Mouse (Mus musculus) CD4-positive helper T cell, adult 2 months (primary cell): Measurements from ENCODE around the gene Dnah1.

Experiments used
- DNase-seq: peaks from one replicate; pipeline ENCODE4 v3.0.0-alpha.2; 2012; ENCODE audit warnings: low read depth, missing footprints, low spot score

Gene Dnah1

DNA sequence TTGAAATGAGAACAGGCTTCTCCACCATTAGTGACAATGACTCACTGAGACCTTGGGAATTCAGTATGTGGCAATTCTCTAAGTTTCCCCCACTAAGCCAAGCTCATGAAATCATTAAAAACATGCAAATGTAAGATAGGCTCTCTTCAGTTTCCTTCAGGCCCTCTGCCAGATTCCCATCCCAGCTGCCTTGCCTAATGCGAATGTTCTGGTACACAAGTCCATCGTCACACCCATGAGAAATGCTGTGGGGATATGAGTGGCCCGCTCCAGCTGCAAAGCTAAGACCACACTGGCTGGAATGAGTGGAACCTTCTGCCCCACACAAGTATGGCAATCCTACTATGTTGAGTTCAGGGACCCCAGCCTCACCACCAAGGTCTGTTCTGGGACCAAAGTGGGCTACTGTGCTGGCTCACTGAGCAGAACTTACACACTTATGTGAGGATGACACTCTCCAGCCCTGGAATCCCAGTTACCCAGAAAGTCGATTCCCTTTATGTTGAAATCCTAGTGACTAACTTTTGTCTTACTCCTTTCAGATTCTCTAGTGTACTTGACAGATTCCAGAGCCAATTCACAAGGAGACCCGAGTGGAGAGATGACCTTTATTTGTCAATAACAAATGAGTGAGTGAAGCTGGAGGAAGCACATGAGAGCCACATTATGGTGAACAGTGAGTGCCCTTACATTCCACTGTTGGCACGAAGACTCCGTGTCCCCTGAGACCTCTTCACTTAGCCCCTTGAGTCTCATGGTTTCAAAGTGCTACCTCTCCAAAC lies 86.4 kb downstream of the Dnah1 start:
- DNase-seq: no peak

DNA sequence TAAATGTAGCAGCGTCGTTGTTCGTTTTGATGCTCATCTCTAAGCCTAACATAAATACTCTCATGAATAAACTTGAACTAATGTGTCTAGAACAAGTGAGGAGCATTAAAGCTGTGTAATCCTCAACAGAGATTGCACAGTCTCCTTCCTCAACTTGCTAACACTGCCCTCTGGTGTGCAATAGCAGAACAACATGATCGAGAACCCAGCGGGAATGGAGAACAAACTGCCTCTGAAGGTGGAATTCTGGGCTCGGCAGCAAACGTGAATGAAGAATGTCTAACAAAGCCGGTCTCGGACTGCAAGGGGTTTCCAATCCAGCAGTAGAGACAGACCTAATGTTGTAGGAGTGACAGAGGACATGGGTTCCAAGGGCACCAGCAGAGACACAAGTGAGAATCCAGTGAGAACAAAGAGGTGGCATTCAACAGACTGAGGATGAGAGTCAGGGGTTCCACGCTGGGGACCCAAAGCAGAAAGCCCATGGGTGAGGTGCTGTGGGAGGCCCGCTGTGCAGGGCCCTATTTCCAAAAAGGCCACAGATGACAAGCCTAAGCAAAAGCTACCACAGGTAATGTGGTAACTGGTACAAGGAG lies 89.6 kb downstream of the Dnah1 start:
- peak; percentile 61 for DNase-seq

DNA sequence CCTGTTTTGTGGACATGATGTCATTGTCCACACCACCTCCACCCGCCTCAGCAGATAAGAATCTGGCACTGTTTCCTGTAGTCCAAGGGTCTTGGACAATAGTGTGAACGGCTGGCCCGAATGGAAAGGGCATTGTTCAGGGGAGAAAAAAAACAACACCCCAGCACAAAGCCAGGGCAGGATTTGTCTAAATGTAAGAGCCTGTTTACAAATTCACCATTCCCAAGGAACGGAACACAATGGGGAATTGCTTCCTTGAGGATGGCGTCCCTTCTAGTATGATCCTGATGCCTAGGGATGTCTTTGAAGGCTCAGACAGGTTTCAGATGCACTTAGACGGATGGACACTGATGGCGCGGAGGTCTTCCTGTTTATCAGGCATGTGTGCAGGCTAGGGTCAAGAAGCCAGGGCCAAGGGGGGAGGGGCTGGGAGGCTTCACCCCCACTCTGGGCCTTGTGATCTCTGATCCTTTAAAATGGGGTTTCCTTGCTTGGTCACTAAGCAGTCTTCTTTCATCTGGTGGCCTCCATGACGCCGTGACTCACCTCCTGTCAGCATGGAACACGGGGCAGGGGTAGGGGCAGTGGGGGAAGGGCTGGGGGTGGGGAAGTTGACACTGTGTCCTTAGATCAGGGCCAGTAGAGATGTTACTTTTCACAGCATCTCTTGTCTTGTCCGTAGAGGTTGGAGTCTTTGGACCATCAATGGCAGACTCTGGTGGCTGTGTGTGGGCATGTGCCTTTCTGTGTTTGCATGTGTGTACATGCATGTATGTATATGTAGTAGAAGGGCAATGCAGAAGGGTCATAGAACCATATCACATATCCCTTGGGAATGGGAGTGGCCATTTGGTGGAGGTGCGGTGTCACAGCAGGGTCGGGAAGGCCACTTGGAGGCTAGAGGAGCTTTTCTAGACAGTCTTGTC lies 90.4 kb downstream of the Dnah1 start:
- DNase-seq: no peak

DNA sequence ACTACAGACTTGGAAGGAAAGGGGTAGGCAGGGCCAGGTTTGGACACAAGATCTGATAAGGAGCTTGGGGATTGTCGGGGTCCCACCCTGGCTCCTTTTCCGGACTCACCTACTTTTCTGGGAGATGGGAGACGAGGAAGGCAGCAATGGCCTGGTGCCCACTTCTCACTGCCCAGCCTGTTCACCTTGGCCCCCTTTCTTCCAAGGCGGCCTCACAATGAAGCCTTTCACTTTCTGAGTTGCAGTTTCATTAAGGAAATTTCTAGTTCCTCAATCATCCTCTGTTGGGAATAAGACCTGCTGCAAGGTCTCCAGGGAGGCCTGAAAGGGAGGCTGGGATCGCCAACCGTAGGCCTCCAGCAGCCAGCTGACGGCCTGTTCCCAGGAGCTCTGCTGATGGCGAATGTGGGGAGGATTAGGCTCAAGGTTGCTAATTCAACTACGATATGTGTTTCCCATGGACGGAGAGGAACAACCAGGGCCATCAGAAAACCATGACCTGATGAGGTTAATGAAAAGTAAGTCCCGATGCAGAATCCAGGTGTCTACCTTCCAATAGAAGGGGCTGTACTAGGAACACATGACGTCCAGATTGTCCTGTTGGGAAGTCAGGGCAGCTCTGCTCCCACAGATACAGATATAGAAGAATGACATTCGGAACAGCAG lies 91.2 kb downstream of the Dnah1 start:
- no peak for DNase-seq

DNA sequence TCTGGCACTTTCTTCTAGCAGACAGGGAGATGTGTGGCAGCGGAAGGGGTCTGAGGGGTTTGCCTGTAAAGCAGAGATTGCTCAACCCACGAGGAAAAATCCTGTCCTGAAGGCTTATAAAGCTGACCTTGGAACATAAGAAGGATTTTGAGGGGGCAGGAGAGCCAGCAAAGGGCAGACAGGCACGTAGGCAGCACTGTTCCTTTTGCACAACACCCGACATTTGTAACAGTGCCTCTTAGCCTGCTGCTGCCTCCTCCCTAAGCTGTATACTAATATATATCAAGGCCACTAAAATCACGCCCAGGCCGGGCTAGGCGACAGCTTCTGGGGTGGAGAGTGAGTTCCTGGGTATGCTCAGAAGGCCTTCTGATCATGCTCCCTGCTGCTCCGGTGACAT lies 93.3 kb downstream of the Dnah1 start:
- DNase-seq: no peak

DNA sequence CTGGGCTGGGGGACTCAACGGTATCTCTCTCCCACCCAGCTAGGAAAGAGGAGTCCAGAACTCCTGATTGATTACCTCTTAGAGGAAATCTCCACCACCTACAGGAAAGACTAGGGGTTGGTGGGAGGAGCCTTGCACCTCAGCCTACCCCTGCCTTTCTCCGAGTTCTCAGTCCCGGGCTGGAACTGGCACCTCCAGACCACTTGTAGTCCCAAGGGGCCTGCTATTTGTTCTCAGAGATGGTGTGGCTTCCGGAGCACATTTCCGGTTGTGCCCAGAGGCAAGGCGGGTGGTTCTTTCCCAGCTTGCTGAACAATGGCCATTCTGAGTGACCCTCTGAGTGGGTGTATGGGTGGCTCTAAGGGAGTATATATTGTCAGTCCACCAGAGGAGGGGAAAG lies 95.5 kb downstream of the Dnah1 start:
- no peak for DNase-seq

DNA sequence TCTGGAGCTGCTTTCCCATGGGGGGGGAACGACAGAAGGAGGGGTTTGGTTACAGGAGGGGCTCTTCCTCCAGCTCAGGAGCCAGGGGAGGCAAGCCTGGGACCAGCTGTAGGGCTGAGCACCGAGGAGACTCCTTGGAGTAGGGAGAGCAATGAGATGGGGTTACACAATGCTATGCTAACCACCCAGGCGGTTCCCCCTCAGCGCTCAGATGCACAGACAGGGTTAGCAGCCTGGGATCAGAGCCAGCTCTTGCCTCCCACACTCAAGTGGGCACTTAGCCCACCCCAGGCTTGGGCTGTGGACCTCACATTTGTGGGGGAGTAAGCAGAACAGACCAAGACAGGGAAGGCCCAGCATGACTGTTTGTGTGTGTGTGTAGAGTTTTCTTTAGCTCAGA lies 96.7 kb downstream of the Dnah1 start:
- no peak for DNase-seq

DNA sequence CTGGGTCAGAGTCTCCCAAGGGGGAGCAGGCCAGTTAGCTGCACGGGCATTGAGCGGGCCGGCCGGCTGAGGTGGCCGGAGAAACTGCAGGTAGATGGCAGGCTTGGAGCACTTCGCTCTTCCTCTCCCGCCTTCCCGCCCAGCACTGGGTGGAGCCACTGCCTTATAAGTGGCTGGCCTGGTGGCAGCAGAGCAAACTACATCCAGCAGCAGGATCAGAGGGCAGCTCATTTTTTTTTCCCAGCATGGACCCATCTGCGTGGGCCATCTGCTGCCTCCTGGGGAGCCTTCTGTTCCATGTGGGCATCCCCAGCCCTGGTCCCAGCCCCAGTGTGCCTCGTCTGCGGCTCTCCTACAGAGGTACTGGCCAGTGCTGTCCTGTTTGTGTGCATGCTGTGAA lies 106.0 kb downstream of the Dnah1 start, which contains the start of gene Sema3g:
TSS of gene Sema3g (plus strand) at position 195 of the 400 bp plus-strand sequence.
- peak; percentile 26 for DNase-seq

DNA sequence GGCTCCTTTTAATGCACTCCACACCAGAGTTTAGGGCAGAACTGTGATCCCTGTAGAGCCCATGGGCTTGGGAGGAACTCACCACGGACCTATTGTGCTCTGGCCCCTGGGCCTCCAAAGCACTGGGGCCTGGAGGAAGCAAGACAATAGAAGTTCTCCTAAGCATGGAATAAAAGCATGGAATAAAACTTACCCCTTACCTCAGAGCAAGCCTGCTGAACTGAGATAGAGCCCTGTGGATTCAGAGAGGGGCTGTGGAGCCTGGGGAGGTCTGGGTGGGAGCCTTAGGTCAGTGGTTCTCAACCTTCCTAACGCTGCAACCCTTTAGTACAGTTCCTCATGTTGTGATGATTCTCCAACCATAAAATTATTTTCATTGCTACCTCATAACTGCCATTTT lies 106.8 kb downstream of the Dnah1 start, which contains the start of gene Nisch:
TSS of gene Nisch (minus strand) at position 101 of the 400 bp plus-strand sequence.
- no peak for DNase-seq

DNA sequence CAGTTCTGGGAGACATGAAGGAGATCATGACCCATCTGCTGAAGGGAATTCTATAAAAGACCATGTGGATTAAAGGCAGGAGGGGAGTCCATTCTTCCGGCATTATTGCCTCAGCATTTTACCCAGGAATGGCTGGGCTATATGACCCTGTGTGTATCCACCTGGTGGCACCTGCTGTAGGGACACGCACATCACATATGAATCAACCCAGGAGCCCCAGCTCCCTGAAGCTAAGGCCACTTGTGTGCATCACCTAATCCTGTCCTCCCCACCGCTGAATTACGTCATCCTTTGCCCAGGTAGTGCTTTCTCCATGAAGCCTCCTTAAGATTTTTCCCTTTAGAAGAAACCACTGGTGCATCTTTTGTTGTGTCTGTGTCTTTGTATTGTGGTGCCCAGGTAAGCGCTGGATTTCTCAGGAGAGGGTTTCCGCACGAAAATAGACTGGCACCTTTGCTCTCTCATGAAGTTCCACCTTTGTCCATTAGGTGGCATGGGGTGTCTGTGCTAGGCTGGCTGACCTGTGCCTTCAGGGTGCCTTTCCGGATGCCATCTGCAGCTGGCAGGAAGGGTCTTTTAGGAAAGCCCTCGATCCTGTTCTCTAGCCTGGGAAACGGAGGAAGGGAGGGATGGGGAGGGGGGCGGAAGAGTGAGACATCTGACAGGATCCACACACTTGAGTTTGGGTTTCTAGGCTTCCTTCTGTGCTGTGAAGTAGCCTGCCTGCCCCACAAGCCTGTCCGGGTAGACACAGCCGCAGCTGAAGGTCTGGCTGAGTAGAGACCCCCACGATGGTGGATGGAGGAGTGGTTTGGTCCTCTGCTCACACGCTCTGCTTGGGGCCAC lies 108.3 kb downstream of the Dnah1 start:
- DNase-seq: peak; percentile 73

DNA sequence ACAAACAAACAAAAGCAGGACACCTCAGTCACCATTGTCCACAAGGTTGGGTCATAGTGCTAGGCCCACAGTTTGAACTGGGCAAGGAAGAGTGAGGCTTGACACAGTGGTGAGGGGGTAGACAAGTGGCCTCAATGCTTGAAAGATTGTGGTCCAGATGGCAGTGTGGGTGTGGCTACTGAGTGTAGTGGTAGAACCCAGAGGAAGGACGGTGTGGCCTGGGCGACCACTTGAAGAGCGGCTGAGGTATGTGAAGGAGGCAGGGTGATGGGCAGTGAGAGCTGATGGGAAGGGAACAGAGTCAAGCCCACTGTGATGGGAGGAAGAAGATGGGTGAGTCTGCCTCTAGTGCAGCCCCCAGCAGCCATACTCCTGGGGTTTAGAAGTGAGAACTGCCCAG lies 109.0 kb downstream of the Dnah1 start:
- no peak for DNase-seq

DNA sequence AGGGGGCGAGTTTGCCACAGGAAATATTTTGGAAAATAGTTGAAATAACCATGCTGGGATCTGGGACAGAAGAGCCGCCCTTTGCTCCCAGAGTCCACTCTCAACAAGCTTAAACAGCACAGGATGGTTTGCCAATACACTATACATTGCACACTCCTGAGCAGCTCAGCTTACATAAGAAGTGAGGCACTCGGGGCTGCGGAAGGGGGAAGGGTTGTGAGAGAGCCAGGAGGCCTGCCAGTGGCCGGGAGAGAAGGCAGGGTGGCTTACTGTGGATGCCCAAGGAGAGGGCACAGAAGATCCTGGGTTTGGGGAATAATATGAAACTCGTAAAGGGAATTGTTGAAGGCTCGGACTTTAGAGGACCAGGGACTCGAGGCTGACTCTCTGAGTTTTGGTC lies 109.8 kb downstream of the Dnah1 start:
- DNase-seq: no peak

DNA sequence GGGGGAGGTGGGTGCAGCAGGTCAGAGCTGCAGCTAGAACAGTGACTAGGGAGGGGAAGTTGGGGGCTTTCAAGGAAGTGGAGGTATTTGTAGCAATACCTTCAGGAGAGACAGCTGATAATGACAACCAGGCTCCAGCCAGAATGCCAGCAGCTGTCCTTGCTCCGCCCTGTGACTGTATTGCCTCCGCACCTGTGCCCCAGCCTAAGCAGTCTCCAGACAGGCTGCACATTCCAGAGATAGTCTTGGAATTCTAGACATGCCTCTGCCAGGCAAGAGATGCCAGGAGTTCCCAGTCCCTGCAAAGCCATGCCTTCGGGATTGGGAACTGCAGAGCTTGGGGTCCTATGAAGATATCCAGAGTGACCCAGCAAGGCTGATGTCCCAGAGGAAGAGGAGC lies 111.2 kb downstream of the Dnah1 start:
- DNase-seq: no peak

DNA sequence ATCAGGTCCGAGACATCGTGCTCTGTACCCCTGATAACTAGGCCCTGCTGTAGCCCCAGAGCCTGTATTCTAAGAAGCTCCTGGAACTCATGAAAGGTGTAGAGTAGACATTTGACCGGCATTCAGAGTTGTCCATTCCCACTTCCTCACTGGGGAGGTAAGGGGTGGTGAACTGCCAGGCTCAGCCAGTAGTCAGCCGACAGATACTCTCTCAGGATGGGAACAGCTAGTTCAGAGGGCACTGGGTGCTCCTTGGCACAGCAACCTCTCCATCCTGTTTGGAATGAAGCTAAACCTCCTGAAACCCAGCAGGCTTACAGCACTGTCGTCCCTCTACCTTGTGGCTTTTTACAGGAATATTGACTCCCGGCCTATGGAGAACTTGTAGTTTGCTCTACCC lies 111.8 kb downstream of the Dnah1 start:
- no peak for DNase-seq
